Mouse (Mus musculus) testis, adult 2 months (tissue): ENCODE results near the gene Arhgap9. TPM values are rescaled to one million over a fixed set of nuclear protein-coding genes. Genes with fewer than 3 reads are reported as not detected.

Source experiments
- H3K27ac ChIP-seq: fragments of 200-500 bp; 2 replicates; pipeline ENCODE4 v1.5.1; 2012; ENCODE audit warnings: low read depth, low read length; ENCODE audit not compliant: control insufficient read depth, insufficient read depth
- H3K27me3 ChIP-seq: fragments of 200-500 bp; 2 replicates; pipeline ENCODE4 v1.6.1; 2012; ENCODE audit warnings: mild to moderate bottlenecking, low read length, moderate library complexity; ENCODE audit not compliant: control insufficient read depth, insufficient read depth
- H3K36me3 ChIP-seq: fragments of 200-500 bp; 2 replicates; pipeline ENCODE4 v1.6.1; 2012; ENCODE audit warnings: mild to moderate bottlenecking, low read length; ENCODE audit not compliant: control insufficient read depth, insufficient read depth
- H3K4me1 ChIP-seq: fragments of 200-500 bp; 2 replicates; pipeline ENCODE4 v1.6.1; 2012; ENCODE audit warnings: low read length; ENCODE audit not compliant: control insufficient read depth, insufficient read depth
- H3K4me3 ChIP-seq: fragments of 200-500 bp; 2 replicates; pipeline ENCODE4 v1.5.1; 2012; ENCODE audit warnings: low read depth, mild to moderate bottlenecking, low read length, moderate library complexity, mixed read lengths; ENCODE audit not compliant: control insufficient read depth
- CTCF ChIP-seq: fragments of 200-500 bp; IDR thresholded peaks from 2 replicates; pipeline ENCODE4 v1.5.1; 2012; ENCODE audit warnings: low read depth, mild to moderate bottlenecking, inconsistent platforms, low read length, moderate library complexity; ENCODE audit not compliant: control insufficient read depth, insufficient read depth, insufficient replicate concordance
- POLR2A ChIP-seq: fragments of 200-500 bp; IDR thresholded peaks from 2 replicates; pipeline ENCODE4 v1.6.1; 2012; ENCODE audit warnings: low read depth, mild to moderate bottlenecking, inconsistent platforms, low read length, moderate library complexity; ENCODE audit not compliant: control insufficient read depth
- polyA plus RNA-seq: library from polyadenylated mRNA; depleted of rRNA; stranded (reverse); fragments of >200 nt; gene quantifications from 2 replicates; pipeline ENCODE4 v1.2.3, GENCODE M21; 2012

Gene Arhgap9
- polyA plus RNA-seq, 1 experiment = 0.32 TPM

- no peaks in the 10 kb centered on the region for H3K27me3 ChIP-seq
- H3K36me3 ChIP-seq = no peaks in the 10 kb centered on the region; the same call in 1 of the 2 replicates
- no peak for TF ChIP-seq CTCF
- no peak; the same call in none of the 2 replicates for TF ChIP-seq POLR2A
- peak within 1 kb of the TSS; percentile 81 for H3K4me3 ChIP-seq
- H3K4me1 ChIP-seq = peaks cover 22% of the 10 kb centered on the region
- H3K27ac ChIP-seq = peak within 1 kb of the TSS; percentile 100
Observed at GRCm38 (mm10) chr10:127288800-127289572, 32.8 kb upstream of the Arhgap9 start, which contains the start of gene Mbd6. TSS of gene Mbd6 (minus strand) at chr10:127289018.

DNA sequence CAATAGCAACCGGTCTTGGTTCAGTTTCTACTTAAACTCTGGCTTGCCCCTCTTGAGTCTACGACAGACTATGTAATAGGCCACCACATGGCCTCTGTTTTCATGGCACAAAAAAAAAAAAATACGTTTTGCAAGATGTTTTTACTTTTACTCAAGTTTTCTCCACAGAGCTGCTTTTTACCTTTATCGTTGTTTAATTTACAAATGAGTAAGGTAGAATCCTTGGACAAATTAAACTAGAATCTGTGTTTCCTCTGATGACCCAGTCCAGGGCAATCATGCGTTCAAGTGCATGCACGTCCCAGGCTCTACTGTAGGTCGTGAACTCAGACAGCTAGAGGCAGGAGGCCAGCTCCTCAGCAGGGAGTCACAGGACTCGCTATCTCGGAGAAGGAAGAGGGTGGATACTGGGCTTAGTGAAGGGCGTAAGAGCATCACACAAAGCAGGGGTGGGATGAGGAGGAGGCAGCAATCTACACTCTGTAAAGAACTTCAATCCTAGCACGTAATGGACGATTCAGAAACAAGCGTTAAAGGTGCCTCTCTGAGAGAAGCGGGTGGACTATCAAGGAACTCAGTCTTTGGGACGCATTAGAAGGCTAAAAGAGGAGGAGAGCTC lies 32.1 kb upstream of the Arhgap9 start:
- H3K27me3 ChIP-seq = no peaks in the 10 kb centered on the region
- TF ChIP-seq POLR2A (no peak), CTCF (no peak)
- peak overlapping the region; percentile 81 for H3K4me3 ChIP-seq
- H3K36me3 ChIP-seq = no peaks in the 10 kb centered on the region; the same call in 1 of the 2 replicates
- H3K27ac ChIP-seq = peak overlapping the region; percentile 100
- peaks cover 22% of the 10 kb centered on the region for H3K4me1 ChIP-seq

DNA sequence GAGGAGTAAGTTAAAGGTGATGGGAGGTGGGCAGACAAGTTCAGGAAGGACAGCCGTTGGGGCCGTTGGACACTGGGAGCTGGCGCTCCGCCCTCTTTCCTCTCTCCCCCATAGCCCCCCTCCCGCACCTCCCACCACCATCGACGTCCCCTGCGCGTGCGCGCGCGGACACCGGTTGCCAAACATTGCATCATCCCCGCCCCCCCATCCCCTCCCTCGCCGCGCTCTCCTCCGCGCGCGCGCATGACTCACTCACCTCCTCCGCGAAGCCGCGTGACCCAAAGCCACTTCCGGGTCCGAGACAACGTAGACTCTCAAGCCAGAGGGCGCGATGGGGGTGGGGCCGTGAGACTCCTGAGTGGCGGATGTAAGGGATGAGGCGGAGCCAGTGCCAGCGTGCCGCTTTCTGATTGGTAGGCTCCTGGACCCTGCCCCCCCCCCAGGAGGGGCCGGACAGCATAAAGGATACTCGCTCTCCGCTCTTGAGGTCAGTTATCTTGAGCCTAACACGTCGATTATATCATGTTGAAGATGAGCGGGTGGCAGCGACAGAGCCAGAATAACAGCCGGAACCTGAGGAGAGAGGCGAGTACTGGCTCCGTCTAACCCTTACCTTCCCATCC lies 31.3 kb upstream of the Arhgap9 start:
- Histone ChIP-seq H3K4me1 (peaks cover 22% of the 10 kb centered on the region), H3K36me3 (no peaks in the 10 kb centered on the region; the same call in 1 of the 2 replicates), H3K27me3 (no peaks in the 10 kb centered on the region), H3K4me3 (peak overlapping the region; percentile 81), H3K27ac (peak overlapping the region; percentile 100)
- TF ChIP-seq POLR2A (peak; percentile 93), CTCF (no peak)

DNA sequence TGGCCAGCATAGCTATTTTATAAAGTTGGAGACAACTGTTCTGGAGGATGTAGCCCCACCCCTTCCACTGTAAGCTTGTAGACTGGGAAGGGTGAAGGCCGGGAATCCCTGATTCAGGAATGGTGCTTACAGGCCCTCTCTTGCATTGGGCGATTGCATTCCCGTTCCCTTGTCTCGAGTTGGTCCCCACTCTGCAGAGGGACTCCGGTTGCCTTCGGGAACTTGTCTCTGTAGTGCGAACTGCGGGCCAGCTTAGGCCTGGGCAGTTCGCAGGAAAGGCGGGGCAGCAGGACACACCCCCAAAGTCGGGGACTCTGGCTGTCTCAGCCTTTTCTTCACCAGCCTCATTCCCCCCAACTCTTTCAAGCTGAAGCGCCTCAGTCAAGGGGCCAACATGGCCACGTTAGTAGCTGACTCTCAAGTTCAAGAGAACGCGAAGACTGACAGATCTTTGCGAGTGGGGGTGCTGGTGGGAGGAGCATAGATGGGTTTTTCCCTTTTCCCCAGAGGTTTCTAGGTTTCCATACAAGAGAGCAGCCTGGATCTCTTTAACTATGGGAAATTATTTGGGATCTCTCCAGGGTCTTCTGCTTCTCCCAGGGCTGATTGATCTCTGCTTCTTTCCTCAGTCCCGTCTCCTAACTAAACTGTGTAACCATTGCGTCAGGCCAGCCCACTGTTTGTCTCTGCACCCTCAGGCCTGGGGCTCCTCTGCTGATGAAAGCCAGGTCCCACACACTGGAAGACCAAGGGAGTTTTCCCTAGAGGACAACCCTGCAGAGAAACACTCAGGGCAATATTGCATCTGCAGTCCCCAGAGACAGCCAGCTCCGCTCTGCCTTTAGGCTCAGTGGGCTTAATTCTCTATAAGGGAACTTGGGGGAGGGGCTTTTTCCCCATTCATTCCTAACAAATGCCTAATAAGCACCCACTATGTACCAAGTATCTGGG lies 30.6 kb upstream of the Arhgap9 start:
- TF ChIP-seq CTCF (no peak), POLR2A (no peak)
- Histone ChIP-seq H3K4me1 (peaks cover 22% of the 10 kb centered on the region), H3K36me3 (no peaks in the 10 kb centered on the region; the same call in 1 of the 2 replicates), H3K4me3 (peak overlapping the region; percentile 81), H3K27ac (peak overlapping the region; percentile 75), H3K27me3 (no peaks in the 10 kb centered on the region)

- Histone ChIP-seq H3K4me3 (no peak overlapping the region), H3K27me3 (no peaks in the 10 kb centered on the region), H3K27ac (no peak overlapping the region), H3K4me1 (peaks cover 16% of the 10 kb centered on the region), H3K36me3 (no peaks in the 10 kb centered on the region; the same call in 1 of the 2 replicates)
- TF ChIP-seq CTCF = no peak
Observed at GRCm38 (mm10) chr10:127291881-127292638, 29.7 kb upstream of the Arhgap9 start.

DNA sequence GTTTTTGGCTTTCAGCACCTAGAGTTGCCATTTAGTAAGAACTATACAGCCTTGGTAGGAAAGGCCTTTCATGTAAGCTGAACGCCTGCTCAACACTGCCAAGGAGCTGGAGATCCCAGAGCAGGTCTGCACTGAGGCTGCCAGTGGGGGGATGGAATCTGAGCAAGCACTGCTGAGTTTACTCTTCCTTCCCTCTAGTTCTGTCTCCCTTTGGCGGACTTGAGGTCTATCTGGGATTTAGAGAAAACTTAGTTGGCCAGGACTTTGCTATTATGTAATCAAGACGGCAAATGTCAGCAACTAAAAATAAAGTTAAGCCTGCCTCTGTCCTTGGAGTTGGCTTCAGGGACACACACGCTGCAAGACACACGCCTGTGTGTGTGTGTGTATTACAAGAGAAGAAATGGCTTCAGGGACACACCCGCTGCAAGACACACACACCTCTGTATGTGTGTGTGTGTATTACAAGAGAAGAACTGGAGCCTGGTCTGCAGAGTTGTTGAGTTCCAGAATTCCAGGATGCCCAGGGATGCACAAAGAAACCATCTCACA lies 28.7 kb upstream of the Arhgap9 start:
- no peak overlapping the region for H3K4me3 ChIP-seq

More for the DNA sequence above, 28.7 kb upstream of the Arhgap9 start:
- Histone ChIP-seq H3K27ac (no peak overlapping the region), H3K36me3 (peaks cover 3% of the 10 kb centered on the region), H3K4me1 (peaks cover 7% of the 10 kb centered on the region), H3K27me3 (no peaks in the 10 kb centered on the region)
- TF ChIP-seq CTCF = no peak
- TF ChIP-seq POLR2A = no peak
